Mouse (Mus musculus) hindbrain, embryonic 11.5 days (tissue): Measurements from ENCODE around the gene 2310061I04Rik. TPM values are rescaled to one million over a fixed set of nuclear protein-coding genes. Genes with fewer than 3 reads are reported as not detected.
"Not testable (repeated sequence)": the region's sequence is repeated elsewhere in the genome, so short reads cannot be mapped to it uniquely, and the experiment has no call there.

ENCODE experiments used
- ATAC-seq: fragments of 200-750 bp; cut with Nextera tagmentation; 2 replicates; pipeline ENCODE4 v1.8.0; 2017; ENCODE audit warnings: mild to moderate bottlenecking, moderate TSS enrichment, moderate library complexity; ENCODE audit not compliant: low FRiP score
- DNase-seq: peaks from one replicate; pipeline ENCODE4 v3.0.0-alpha.2; 2015; ENCODE audit warnings: low spot score
- H3K27ac ChIP-seq: fragments of 300-500 bp; sonication (generic); 2 replicates; pipeline ENCODE4 v1.5.1; 2014; ENCODE audit warnings: mild to moderate bottlenecking, low read depth, low read length
- H3K27me3 ChIP-seq: fragments of 300-500 bp; sonication (generic); 2 replicates; pipeline ENCODE4 v1.6.1; 2014; ENCODE audit warnings: mild to moderate bottlenecking, low read length, moderate library complexity, mixed read lengths; ENCODE audit not compliant: control insufficient read depth, insufficient read depth
- H3K36me3 ChIP-seq: fragments of 300-500 bp; sonication (generic); 2 replicates; pipeline ENCODE4 v1.6.1; 2014; ENCODE audit warnings: mild to moderate bottlenecking, low read length, moderate library complexity, mixed read lengths; ENCODE audit not compliant: control insufficient read depth, insufficient read depth
- H3K4me1 ChIP-seq: fragments of 300-500 bp; sonication (generic); replicated peaks from 2 replicates; pipeline ENCODE4 v1.6.1; 2014; ENCODE audit warnings: low read length, mixed read lengths; ENCODE audit not compliant: control insufficient read depth, insufficient read depth
- H3K4me2 ChIP-seq: fragments of 300-500 bp; sonication (generic); replicated peaks from 2 replicates; pipeline ENCODE4 v1.6.1; 2014; ENCODE audit warnings: mild to moderate bottlenecking, low read depth, low read length
- H3K4me3 ChIP-seq: fragments of 300-500 bp; sonication (generic); 2 replicates; pipeline ENCODE4 v1.5.1; 2014; ENCODE audit warnings: low read depth, low read length
- H3K9ac ChIP-seq: fragments of 300-500 bp; sonication (generic); 2 replicates; pipeline ENCODE4 v1.6.1; 2014; ENCODE audit warnings: low read depth, low read length
- H3K9me3 ChIP-seq: fragments of 300-500 bp; sonication (generic); 2 replicates; pipeline ENCODE4 v1.6.1; 2016; ENCODE audit warnings: low read length; ENCODE audit not compliant: control insufficient read depth
- WGBS: fragments of 180-500 bp; shearing (Covaris S2); extraction: QIAGEN DNeasy Blood & Tissue Kit; methylation state at CpG from one replicate; pipeline ENCODE4 v1.1.7; 2014; 5-methylcytosine and 5-hydroxymethylcytosine counted together
- polyA plus RNA-seq: library from polyadenylated mRNA; unstranded; fragments of >200 nt; fragmentation: Nextera tagmentation; extraction: Ambion mirVana; gene quantifications from 2 replicates; pipeline ENCODE4 v1.2.1, GENCODE M21; 2014

Gene 2310061I04Rik
- polyA plus RNA-seq = 23.6 and 25.2 TPM in 2 replicates

DNA sequence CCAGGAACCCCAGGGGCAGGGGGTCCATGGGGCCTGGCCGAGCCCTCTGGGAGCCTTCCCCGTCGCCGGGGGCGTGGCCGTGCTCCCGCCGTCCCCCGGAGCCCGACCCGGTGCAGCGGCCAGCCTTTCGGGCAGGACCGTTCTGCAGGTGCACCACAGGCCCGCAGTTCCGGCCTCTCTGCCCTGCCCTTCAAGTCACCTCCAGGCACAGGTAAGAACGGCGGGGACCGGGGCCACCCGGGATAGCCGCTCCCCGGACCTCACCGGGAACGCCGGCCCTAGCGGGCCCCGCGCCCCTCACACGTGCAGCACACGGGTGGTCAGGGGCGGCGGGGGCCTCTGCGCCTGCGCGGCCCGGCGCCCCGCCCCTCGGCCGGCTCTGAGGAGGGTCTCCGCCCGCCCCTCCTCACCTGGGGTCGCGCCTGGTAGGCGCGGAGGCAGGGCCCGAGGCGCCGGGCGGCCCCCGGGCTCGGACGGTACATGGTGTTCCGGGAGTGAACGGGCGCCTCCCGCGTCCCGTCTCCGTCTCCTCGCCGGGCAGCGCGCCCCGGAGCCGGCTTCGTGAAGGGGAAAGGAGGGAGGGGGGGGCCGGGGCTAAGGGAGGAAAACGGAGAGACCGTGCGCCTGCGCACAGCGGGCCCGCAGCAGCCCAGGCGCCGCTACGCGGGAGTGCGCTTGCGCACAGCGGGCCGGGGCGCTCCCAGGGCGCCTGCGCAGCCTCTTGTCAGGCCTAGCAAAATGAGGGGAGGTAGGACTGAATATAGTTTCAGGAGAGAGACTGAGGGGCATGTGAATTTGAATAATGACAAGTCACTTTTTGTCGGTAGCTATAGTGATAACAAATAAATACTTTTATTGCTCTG is at the start of gene 2310061I04Rik:
TSS of gene 2310061I04Rik (minus strand) at position 651 of the 863 bp plus-strand sequence.
- Histone ChIP-seq H3K9ac (peak within 1 kb of the TSS; percentile 84), H3K4me2 (peak within 1 kb of the TSS; percentile 99), H3K36me3 (no peaks in the 10 kb centered on the region; the same call in 1 of the 2 replicates), H3K4me1 (peaks cover 3% of the 10 kb centered on the region; the same call in 1 of the 2 replicates), H3K27ac (peak within 1 kb of the TSS; percentile 94), H3K9me3 (no peaks in the 10 kb centered on the region), H3K4me3 (peak within 1 kb of the TSS; percentile 78), H3K27me3 (no peaks in the 10 kb centered on the region)
- peak; percentile 98 for DNase-seq
- WGBS = under 1% methylated on average over 57 of the region's 86 CpGs
- peak; percentile 95 for ATAC-seq

- Histone ChIP-seq H3K36me3 (no peaks in the 10 kb centered on the region), H3K4me1 (no peaks in the 10 kb centered on the region), H3K9ac (no peak overlapping the region), H3K27ac (no peak overlapping the region), H3K27me3 (no peaks in the 10 kb centered on the region), H3K4me3 (no peak overlapping the region), H3K9me3 (no peaks in the 10 kb centered on the region), H3K4me2 (no peak overlapping the region)
- 56% methylated on average over 1 of the region's 1 CpGs for WGBS
- DNase-seq (no peak), ATAC-seq (no peak)
These were observed 42.7 kb upstream of the 2310061I04Rik start for GRCm38 (mm10) chr17:35939941-35940340.

- ATAC-seq (no peak), DNase-seq (no peak)
- WGBS = 50% methylated on average over 2 of the region's 2 CpGs
- Histone ChIP-seq H3K27ac (no peak overlapping the region), H3K4me3 (no peak overlapping the region), H3K4me1 (no peaks in the 10 kb centered on the region), H3K36me3 (no peaks in the 10 kb centered on the region), H3K4me2 (no peak overlapping the region), H3K9ac (no peak overlapping the region), H3K9me3 (no peaks in the 10 kb centered on the region), H3K27me3 (no peaks in the 10 kb centered on the region)
These were observed 41.9 kb upstream of the 2310061I04Rik start for GRCm38 (mm10) chr17:35939108-35939507.

GRCm38 (mm10) chr17:35937700-35938348 is 40.6 kb upstream of the 2310061I04Rik start:
- H3K4me1 ChIP-seq = no peaks in the 10 kb centered on the region
- H3K27ac ChIP-seq = no peak overlapping the region
- no peaks in the 10 kb centered on the region for H3K27me3 ChIP-seq
- no peak overlapping the region for H3K9ac ChIP-seq
- no peaks in the 10 kb centered on the region for H3K9me3 ChIP-seq
- H3K36me3 ChIP-seq = no peaks in the 10 kb centered on the region
- ATAC-seq (peak; percentile 56; the same call in 1 of the 2 replicates), DNase-seq (peak; percentile 73)
- no peak overlapping the region for H3K4me2 ChIP-seq
- WGBS = 44% methylated on average over 2 of the region's 2 CpGs
- H3K4me3 ChIP-seq = no peak overlapping the region

DNA sequence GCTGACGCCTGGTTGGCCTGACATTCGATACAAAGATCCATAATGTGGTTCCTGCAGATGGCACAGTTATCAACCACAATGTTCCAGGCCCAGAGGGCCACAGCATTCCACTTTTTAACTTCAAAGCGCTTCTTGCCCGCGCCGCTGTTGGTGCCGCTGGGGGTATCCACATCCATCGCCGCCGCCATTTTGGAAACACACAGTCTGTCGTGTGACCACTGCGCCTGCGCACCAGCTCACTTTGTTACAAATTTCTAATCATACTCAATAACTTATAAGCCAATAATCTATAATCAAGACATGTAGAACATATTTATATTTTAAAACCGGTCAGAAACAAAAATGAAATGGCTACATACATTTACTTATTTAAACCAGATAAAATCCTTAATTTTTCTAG is 38.5 kb upstream of the 2310061I04Rik start:
- 90% methylated on average over 14 of the region's 14 CpGs for WGBS
- H3K27me3 ChIP-seq, H3K9me3 ChIP-seq, DNase-seq, H3K4me1 ChIP-seq, H3K4me3 ChIP-seq, H3K4me2 ChIP-seq, H3K9ac ChIP-seq, H3K27ac ChIP-seq, ATAC-seq, H3K36me3 ChIP-seq: not testable (repeated sequence)

DNA sequence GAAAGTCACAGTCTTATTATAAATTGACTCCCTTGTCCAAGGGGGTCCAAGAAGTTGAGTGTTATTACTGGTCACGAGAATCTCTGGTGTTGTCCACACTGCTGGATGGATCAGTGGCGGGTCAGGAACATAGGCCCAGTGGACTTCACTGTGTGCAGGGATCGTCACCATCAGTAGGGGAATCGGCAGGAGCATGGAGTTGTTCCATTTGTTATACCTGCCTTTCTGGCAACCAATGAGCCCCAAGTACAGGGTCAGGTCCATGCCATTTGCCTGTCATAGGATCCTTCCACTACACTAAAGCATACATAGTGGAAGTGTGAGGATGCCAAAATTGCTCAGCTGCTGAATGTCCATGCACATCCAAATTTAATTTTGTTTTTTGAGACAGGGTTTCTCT is 35.4 kb upstream of the 2310061I04Rik start:
- DNase-seq (no peak), ATAC-seq (no peak)
- Histone ChIP-seq H3K4me2 (no peak overlapping the region), H3K36me3 (peaks cover 17% of the 10 kb centered on the region), H3K4me1 (no peaks in the 10 kb centered on the region), H3K9me3 (no peaks in the 10 kb centered on the region), H3K27me3 (no peaks in the 10 kb centered on the region), H3K27ac (no peak overlapping the region), H3K9ac (no peak overlapping the region), H3K4me3 (no peak overlapping the region)
- WGBS = 92% methylated on average over 4 of the region's 4 CpGs

DNA sequence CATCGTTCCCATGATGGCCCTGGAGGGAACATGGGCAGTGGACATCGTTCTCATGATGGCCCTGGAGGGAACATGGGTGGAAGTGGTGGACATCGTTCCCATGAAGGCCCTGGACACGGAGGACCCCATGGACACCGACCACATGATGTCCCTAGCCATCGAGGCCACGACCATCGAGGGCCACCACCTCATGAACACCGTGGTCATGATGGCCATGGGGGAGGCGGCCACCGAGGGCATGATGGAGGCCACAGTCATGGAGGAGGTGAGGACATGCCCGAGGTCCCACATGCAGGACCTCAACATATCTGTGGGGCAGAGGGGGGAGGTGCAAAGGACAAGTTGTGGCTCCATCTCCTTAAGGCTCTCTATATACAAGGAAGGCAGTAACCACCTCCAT is 33.4 kb upstream of the 2310061I04Rik start:
- no peak overlapping the region for H3K4me2 ChIP-seq
- peaks cover 23% of the 10 kb centered on the region for H3K36me3 ChIP-seq
- WGBS = 95% methylated on average over 12 of the region's 12 CpGs
- H3K4me3 ChIP-seq = no peak overlapping the region
- ATAC-seq (no peak), DNase-seq (no peak)
- no peak overlapping the region for H3K27ac ChIP-seq
- H3K9ac ChIP-seq = no peak overlapping the region
- H3K27me3 ChIP-seq = no peaks in the 10 kb centered on the region
- H3K9me3 ChIP-seq = no peaks in the 10 kb centered on the region
- no peaks in the 10 kb centered on the region for H3K4me1 ChIP-seq

DNA sequence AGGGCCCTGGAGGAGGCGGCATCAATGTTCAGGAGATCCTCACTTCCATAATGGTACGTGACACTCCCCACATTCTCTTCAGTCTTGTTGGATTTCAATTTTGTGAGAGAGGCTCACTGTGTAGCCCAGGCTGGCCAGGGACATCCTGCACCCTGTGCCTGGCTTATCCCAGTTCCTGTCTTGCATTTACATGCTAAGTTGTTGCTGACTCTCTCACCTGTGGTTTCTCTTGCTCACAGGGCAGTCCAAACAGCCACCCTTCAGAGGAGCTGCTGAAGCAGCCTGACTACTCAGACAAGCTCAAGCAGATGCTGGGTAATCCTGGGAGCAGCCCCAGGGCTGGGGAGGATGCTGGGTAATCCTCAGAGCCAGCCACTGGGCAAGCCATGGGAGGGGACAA is 32.3 kb upstream of the 2310061I04Rik start:
- no peak for ATAC-seq
- WGBS = 91% methylated on average over 2 of the region's 2 CpGs
- DNase-seq = no peak
- peaks cover 27% of the 10 kb centered on the region for H3K36me3 ChIP-seq
- no peaks in the 10 kb centered on the region for H3K9me3 ChIP-seq
- no peak overlapping the region for H3K27ac ChIP-seq
- H3K9ac ChIP-seq = no peak overlapping the region
- no peaks in the 10 kb centered on the region for H3K4me1 ChIP-seq
- H3K27me3 ChIP-seq = no peaks in the 10 kb centered on the region
- H3K4me2 ChIP-seq = no peak overlapping the region
- no peak overlapping the region for H3K4me3 ChIP-seq
